14 mouse cellular contexts compared by ENCODE assay signal in the genomic region with DNA sequence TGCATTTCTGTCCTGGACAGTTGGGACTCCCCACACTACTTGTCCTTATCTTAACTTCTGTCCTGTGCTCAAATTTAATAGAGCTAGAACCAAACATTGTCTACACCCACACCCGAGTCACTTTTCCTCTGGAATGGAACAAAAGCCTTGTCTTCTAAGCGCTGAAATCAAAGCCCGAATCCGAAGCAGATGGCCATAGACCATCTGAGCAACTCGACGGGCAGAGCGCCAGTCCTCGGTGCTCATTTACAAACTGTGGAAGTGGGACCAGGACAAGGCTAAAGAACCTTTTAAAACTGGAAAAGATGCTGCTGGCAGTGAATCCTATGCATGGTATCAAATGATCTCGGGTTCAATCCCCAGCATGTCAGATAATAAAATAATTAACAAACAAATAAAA. TPM values are rescaled to one million over a fixed set of nuclear protein-coding genes. Genes with fewer than 3 reads are reported as not detected.
DNase-seq lines count a peak whose midpoint lies in the region; ATAC-seq lines count a peak whose summit lies in the region.
"Had no signal": no experiment of that assay in that cellular context is flagged by ENCODE, and none has a peak within 500 bp of the region (broad histone marks: within the 10 kb centered on the region; RNA-seq: fewer than 3 reads in every experiment).

No protein-coding gene starts in this region.

- intact Hi-C loops in left cerebral cortex, postnatal 4 days (cut with DNase I): loop anchor here (10.0 kb wide), 1 partner anchor 73 kb away; the partner anchor contains the start of gene Morn3

- peaks cover 4% of the 10 kb centered on the region; the same call in 1 of the 2 replicates for H3K4me1 ChIP-seq in forebrain, embryonic 14.5 days (ENCODE audit: control insufficient read depth, insufficient read depth, low read length)
- H3K4me1 ChIP-seq in forebrain, embryonic 10.5 days: peaks cover 8% of the 10 kb centered on the region; the same call in 1 of the 2 replicates
- H3K4me1 ChIP-seq in midbrain, embryonic 14.5 days (ENCODE audit: control insufficient read depth, insufficient read depth, low read length): no peaks in the 10 kb centered on the region
- no peaks in the 10 kb centered on the region for H3K4me1 ChIP-seq in midbrain, embryonic 13.5 days (replicated peaks)
- H3K4me1 ChIP-seq: embryonic facial prominence, embryonic 15.5 days had no signal

- no peak overlapping the region for H3K4me3 ChIP-seq in forebrain, embryonic 14.5 days (ENCODE audit: low read depth, low read length)
- H3K4me3 ChIP-seq in forebrain, embryonic 10.5 days: no peak overlapping the region
- H3K4me3 ChIP-seq in midbrain, embryonic 14.5 days (replicated peaks; ENCODE audit: low read depth, low read length): no peak overlapping the region
- H3K4me3 ChIP-seq in midbrain, embryonic 13.5 days (replicated peaks): no peak overlapping the region
- H3K4me3 ChIP-seq: embryonic facial prominence, embryonic 15.5 days; myocyte had no signal

- DNase-seq in forebrain, embryonic 14.5 days (ENCODE audit: low spot score): peak; percentile 82
- DNase-seq in forebrain, embryonic 10.5 days (ENCODE audit: extremely low spot score, low spot score): no peak
- peak; percentile 50 for DNase-seq in midbrain, embryonic 14.5 days
- peak; percentile 83 to 90 for DNase-seq in cerebellum, postnatal 25 days
- DNase-seq in left cerebral cortex, postnatal 4 days: peak; percentile 77
- DNase-seq in retina, embryonic 14.5 days (ENCODE audit: low spot score): no peak
- DNase-seq: gastrocnemius, postnatal 25 days; kidney, adult 18-20 months had no signal

- no peak for ATAC-seq in forebrain, embryonic 14.5 days
- no peak for ATAC-seq in midbrain, embryonic 14.5 days (ENCODE audit: low FRiP score, low TSS enrichment)
- ATAC-seq in midbrain, embryonic 13.5 days: no peak
- no peak for ATAC-seq in megakaryocyte, adult 5-6 weeks (ENCODE audit: poor library complexity, severe bottlenecking)

- peaks cover 7% of the 10 kb centered on the region; the same call in 1 of the 2 replicates for H3K36me3 ChIP-seq in forebrain, embryonic 14.5 days (ENCODE audit: control insufficient read depth, insufficient read depth, low read length)
- peaks cover 28% of the 10 kb centered on the region for H3K36me3 ChIP-seq in forebrain, embryonic 10.5 days (replicated peaks)
- no peaks in the 10 kb centered on the region for H3K36me3 ChIP-seq in midbrain, embryonic 14.5 days (ENCODE audit: control insufficient read depth, insufficient read depth, low read length)
- H3K36me3 ChIP-seq in midbrain, embryonic 13.5 days: 0 out of 2 replicates have a peak, but pooled peaks cover 4% of the 10 kb centered on the region
- H3K36me3 ChIP-seq: embryonic facial prominence, embryonic 15.5 days had no signal

- H3K27ac ChIP-seq in forebrain, embryonic 14.5 days (ENCODE audit: low read depth, low read length): peak overlapping the region; percentile 68
- no peak overlapping the region for H3K27ac ChIP-seq in forebrain, embryonic 10.5 days
- no peak overlapping the region for H3K27ac ChIP-seq in midbrain, embryonic 14.5 days (replicated peaks; ENCODE audit: low read depth, low read length)
- H3K27ac ChIP-seq in midbrain, embryonic 13.5 days: no peak overlapping the region
- H3K27ac ChIP-seq: embryonic facial prominence, embryonic 15.5 days; liver, embryonic 14.5 days; macrophage had no signal

- 43% methylated on average over 9 of the region's 9 CpGs for WGBS in forebrain, embryonic 14.5 days
- 86% methylated on average over 9 of the region's 9 CpGs for WGBS in forebrain, embryonic 10.5 days
- WGBS in midbrain, embryonic 14.5 days: 56% methylated on average over 9 of the region's 9 CpGs
- 62% methylated on average over 9 of the region's 9 CpGs for WGBS in midbrain, embryonic 13.5 days

- H3K27me3 ChIP-seq in forebrain, embryonic 14.5 days (replicated peaks; ENCODE audit: control insufficient read depth, insufficient read depth, low read length): no peaks in the 10 kb centered on the region
- H3K27me3 ChIP-seq in forebrain, embryonic 10.5 days (ENCODE audit: poor library complexity, severe bottlenecking): no peaks in the 10 kb centered on the region
- no peaks in the 10 kb centered on the region for H3K27me3 ChIP-seq in midbrain, embryonic 14.5 days (ENCODE audit: control insufficient read depth, insufficient read depth, low read length)
- H3K27me3 ChIP-seq in midbrain, embryonic 13.5 days: no peaks in the 10 kb centered on the region
- H3K27me3 ChIP-seq: embryonic facial prominence, embryonic 15.5 days had no signal

- no peak overlapping the region for H3K9ac ChIP-seq in forebrain, embryonic 14.5 days (ENCODE audit: low read length)
- H3K9ac ChIP-seq in midbrain, embryonic 14.5 days (replicated peaks; ENCODE audit: low read length): no peak overlapping the region
- H3K9ac ChIP-seq in midbrain, embryonic 13.5 days (replicated peaks): no peak overlapping the region
- H3K9ac ChIP-seq: embryonic facial prominence, embryonic 15.5 days; liver, embryonic 14.5 days had no signal

- no peaks in the 10 kb centered on the region for H3K9me3 ChIP-seq in forebrain, embryonic 14.5 days (replicated peaks; ENCODE audit: control insufficient read depth, low read length)
- no peaks in the 10 kb centered on the region for H3K9me3 ChIP-seq in forebrain, embryonic 10.5 days
- no peaks in the 10 kb centered on the region for H3K9me3 ChIP-seq in midbrain, embryonic 14.5 days (ENCODE audit: control insufficient read depth, low read length)
- no peaks in the 10 kb centered on the region for H3K9me3 ChIP-seq in midbrain, embryonic 13.5 days
- H3K9me3 ChIP-seq: embryonic facial prominence, embryonic 15.5 days had no signal

- no peak overlapping the region for H3K4me2 ChIP-seq in forebrain, embryonic 14.5 days (ENCODE audit: low read length)
- no peak overlapping the region for H3K4me2 ChIP-seq in midbrain, embryonic 14.5 days (ENCODE audit: low read length)
- H3K4me2 ChIP-seq in midbrain, embryonic 13.5 days (replicated peaks): no peak overlapping the region
- H3K4me2 ChIP-seq: embryonic facial prominence, embryonic 15.5 days had no signal

RNA-seq across cellular contexts. Expression of gene Kdm2b, which starts 17.5 kb away (rescaled TPM):
- polyA plus RNA-seq in forebrain, embryonic 14.5 days (2014; fragmentation: Nextera tagmentation; extraction: Ambion mirVana): 73.8 and 94.1 TPM in 2 replicates
- polyA plus RNA-seq in forebrain, embryonic 10.5 days (2016; fragmentation: Nextera tagmentation; extraction: Ambion mirVana): 83.3 and 83.4 TPM in 2 replicates
- polyA plus RNA-seq in midbrain, embryonic 14.5 days (2014; fragmentation: Nextera tagmentation; extraction: Ambion mirVana): 83.3 and 99.9 TPM in 2 replicates
- 116 and 117 TPM in 2 replicates for polyA plus RNA-seq in midbrain, embryonic 13.5 days (2015; fragmentation: Nextera tagmentation; extraction: Ambion mirVana)
- 100 to 1,000 TPM; 140 to 144 TPM for total RNA-seq in left cerebral cortex, postnatal 4 days (2021)
- total RNA-seq in megakaryocyte, adult 5-6 weeks (2015): 29.1 and 38.3 TPM in 2 replicates
- total RNA-seq in megakaryocyte, adult 5-6 weeks (2017): 31.6 and 38.6 TPM in 2 replicates

RNA-seq across cellular contexts. Expression of gene Orai1, which starts 42.8 kb away (rescaled TPM):
- polyA plus RNA-seq in forebrain, embryonic 14.5 days (2014; fragmentation: Nextera tagmentation; extraction: Ambion mirVana): 13.3 and 13.8 TPM in 2 replicates
- 6.9 and 7.9 TPM in 2 replicates for polyA plus RNA-seq in forebrain, embryonic 10.5 days (2016; fragmentation: Nextera tagmentation; extraction: Ambion mirVana)
- 12.9 and 14.0 TPM in 2 replicates for polyA plus RNA-seq in midbrain, embryonic 14.5 days (2014; fragmentation: Nextera tagmentation; extraction: Ambion mirVana)
- polyA plus RNA-seq in midbrain, embryonic 13.5 days (2015; fragmentation: Nextera tagmentation; extraction: Ambion mirVana): 8.6 and 10.5 TPM in 2 replicates
- 10 to 100 TPM; 13.2 to 14.2 TPM for total RNA-seq in left cerebral cortex, postnatal 4 days (2021)
- total RNA-seq in megakaryocyte, adult 5-6 weeks (2015): 80.5 and 87.4 TPM in 2 replicates
- total RNA-seq in megakaryocyte, adult 5-6 weeks (2017): 21.0 and 21.8 TPM in 2 replicates

Comparison
In these comparisons a context has a peak if more than half of its experiments do, and no peak if none do; other contexts are left out.
1. DNase-seq: peak in forebrain, embryonic 14.5 days (single experiment), midbrain, embryonic 14.5 days (single experiment), cerebellum, postnatal 25 days (2 of 2) and left cerebral cortex, postnatal 4 days (single experiment); none in forebrain, embryonic 10.5 days (single experiment) and retina, embryonic 14.5 days (single experiment).